Mouse (Mus musculus) forebrain, postnatal 0 days (tissue): ENCODE data around the gene Fam161a. TPM values are rescaled to one million over a fixed set of nuclear protein-coding genes. Genes with fewer than 3 reads are reported as not detected.
A peak's percentile ranks its signal among the peaks of the same experiment; 100 is the strongest.

Experiments
- ATAC-seq: fragments of 200-750 bp; cut with Nextera tagmentation; 2 replicates; pipeline ENCODE4 v1.8.0; 2017; ENCODE audit warnings: mild to moderate bottlenecking, moderate library complexity
- DNase-seq: peaks from one replicate; pipeline ENCODE4 v3.0.0-alpha.2; 2015
- H3K27ac ChIP-seq: fragments of 300-500 bp; sonication (generic); 2 replicates; pipeline ENCODE4 v1.5.1; 2014; ENCODE audit warnings: low read depth, mild to moderate bottlenecking, antibody characterized with exemption, low read length, moderate library complexity, mixed read lengths
- H3K27me3 ChIP-seq: fragments of 300-500 bp; sonication (generic); 2 replicates; pipeline ENCODE4 v1.6.1; 2014; ENCODE audit warnings: mild to moderate bottlenecking, low read length, mixed read lengths; ENCODE audit not compliant: insufficient read depth
- H3K36me3 ChIP-seq: fragments of 300-500 bp; sonication (generic); 2 replicates; pipeline ENCODE4 v1.6.1; 2014; ENCODE audit warnings: mild to moderate bottlenecking, moderate library complexity; ENCODE audit not compliant: insufficient read depth
- H3K4me1 ChIP-seq: fragments of 300-500 bp; sonication (generic); 2 replicates; pipeline ENCODE4 v1.6.1; 2014; ENCODE audit warnings: antibody characterized with exemption; ENCODE audit not compliant: insufficient read depth
- H3K4me2 ChIP-seq: fragments of 300-500 bp; sonication (generic); 2 replicates; pipeline ENCODE4 v1.6.1; 2014; ENCODE audit warnings: low read depth, mild to moderate bottlenecking, moderate library complexity
- H3K4me3 ChIP-seq: fragments of 300-500 bp; sonication (generic); 2 replicates; pipeline ENCODE4 v1.5.1; 2014; ENCODE audit warnings: low read depth, low read length, mixed read lengths
- H3K9ac ChIP-seq: fragments of 300-500 bp; sonication (generic); 2 replicates; pipeline ENCODE4 v1.6.1; 2014; ENCODE audit warnings: mild to moderate bottlenecking
- H3K9me3 ChIP-seq: fragments of 300-500 bp; sonication (generic); 2 replicates; pipeline ENCODE4 v1.6.1; 2016; ENCODE audit warnings: low read length
- CTCF ChIP-seq: sonication (generic); IDR thresholded peaks from 2 replicates; pipeline ENCODE4 v1.5.1; 2016; ENCODE audit warnings: antibody characterized with exemption, control low read depth, low read depth
- WGBS: fragments of 180-500 bp; shearing (Covaris S2); extraction: QIAGEN DNeasy Blood & Tissue Kit; methylation state at CpG from one replicate; pipeline ENCODE4 v1.1.7; 2014; 5-methylcytosine and 5-hydroxymethylcytosine counted together
- polyA plus RNA-seq: library from polyadenylated mRNA; unstranded; fragments of >200 nt; fragmentation: Nextera tagmentation; extraction: Ambion mirVana; gene quantifications from 2 replicates; pipeline ENCODE4 v1.2.1, GENCODE M21; 2015
- total RNA-seq: library from RNA; depleted of rRNA; stranded (reverse); fragments of >200 nt; gene quantifications from 2 replicates; pipeline ENCODE4 v1.2.3, GENCODE M21; 2014

Gene Fam161a
- total and polyA plus RNA-seq, 2 experiments from 2014 or later, result 6.9 to 7.8 TPM

DNA sequence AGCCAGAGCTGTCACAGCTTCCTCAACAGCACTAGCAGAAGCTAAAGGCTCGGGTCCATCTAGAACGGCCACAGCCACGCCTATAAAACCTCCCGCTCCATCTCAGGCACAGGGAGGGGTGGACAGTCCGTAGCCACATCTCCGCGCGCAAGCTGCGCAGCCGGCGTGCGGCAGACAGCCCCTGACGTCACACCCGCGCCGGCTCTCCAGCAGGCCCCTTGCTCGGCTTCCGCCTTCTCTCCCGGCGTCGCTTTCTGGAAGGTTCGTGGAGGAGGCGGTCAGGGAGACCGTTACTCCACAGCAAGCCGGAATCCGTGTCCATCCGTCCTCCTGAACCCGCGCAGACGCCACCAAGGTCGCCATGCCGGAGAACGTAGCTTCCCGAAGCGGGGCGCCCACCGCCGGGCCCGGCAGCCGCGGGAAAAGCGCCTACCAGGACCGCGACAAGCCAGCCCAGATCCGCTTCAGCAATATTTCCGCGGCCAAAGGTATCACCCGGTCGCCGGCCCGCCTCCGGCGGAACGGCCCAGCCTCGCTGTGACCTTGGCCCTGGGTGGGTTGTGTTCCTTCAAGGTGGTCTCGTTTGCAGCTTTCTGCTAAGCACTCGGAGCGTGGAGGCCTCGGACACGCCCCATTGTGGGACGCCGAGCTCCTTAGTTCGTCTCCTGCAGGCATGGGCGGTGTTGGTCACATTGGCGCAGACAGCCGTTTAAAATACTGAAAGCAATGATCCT, 16.8 kb upstream of the Fam161a start, which contains the start of gene Cct4:
Gene Cct4, plus strand, starts transcription at position 127 of the 734 bp plus-strand sequence.
- H3K4me1 ChIP-seq, result peaks cover 4% of the 10 kb centered on the region; the same call in 1 of the 2 replicates
- DNase-seq (peak; percentile 95), ATAC-seq (peak; percentile 99)
- under 1% methylated on average over 63 of the region's 66 CpGs for WGBS
- 0 out of 2 replicates have a peak, but pooled peaks have one; percentile 1 for TF ChIP-seq CTCF
- H3K9ac ChIP-seq, result peak within 1 kb of the TSS; percentile 83
- H3K27ac ChIP-seq, result peak within 1 kb of the TSS; percentile 93
- H3K36me3 ChIP-seq, result peaks cover 17% of the 10 kb centered on the region
- peak within 1 kb of the TSS; percentile 70 for H3K4me2 ChIP-seq
- H3K27me3 ChIP-seq, result no peaks in the 10 kb centered on the region
- H3K4me3 ChIP-seq, result peak within 1 kb of the TSS; percentile 73
- H3K9me3 ChIP-seq, result no peaks in the 10 kb centered on the region

DNA sequence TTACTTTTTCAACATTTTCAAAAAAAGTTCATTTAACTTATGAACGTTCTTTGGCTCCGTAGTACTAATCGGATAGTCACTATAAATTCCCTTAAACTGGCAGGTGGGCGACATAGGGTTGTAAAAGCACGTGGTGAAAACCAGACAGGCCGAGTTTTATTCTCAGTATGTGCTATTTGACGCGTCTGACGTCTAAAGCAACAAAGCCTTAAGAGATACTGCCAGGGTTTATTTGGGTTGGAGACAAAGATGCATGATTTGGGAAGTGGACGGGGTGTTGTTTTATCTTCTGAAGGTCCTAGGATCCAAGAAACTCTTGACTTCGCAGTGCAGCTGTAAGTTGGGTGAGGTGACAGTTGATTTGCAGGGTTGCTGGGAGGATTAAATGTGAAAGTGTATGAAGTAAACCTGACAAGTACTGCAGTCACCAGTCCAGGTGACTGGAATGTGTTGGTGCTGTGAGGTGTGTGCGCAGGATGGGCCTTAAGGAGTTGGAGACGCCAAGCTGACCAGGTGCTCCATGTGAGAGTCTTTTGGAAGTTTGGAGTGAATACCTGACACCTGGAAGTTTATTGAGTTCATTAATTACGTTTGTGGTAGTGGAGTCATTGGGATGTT, 16.0 kb upstream of the Fam161a start:
- peak overlapping the region; percentile 73 for H3K4me3 ChIP-seq
- ATAC-seq (no peak), DNase-seq (no peak)
- WGBS, result 11% methylated on average over 14 of the region's 14 CpGs
- peaks cover 22% of the 10 kb centered on the region for H3K36me3 ChIP-seq
- H3K4me1 ChIP-seq, result peaks cover 4% of the 10 kb centered on the region; the same call in 1 of the 2 replicates
- no peaks in the 10 kb centered on the region for H3K9me3 ChIP-seq
- H3K27me3 ChIP-seq, result no peaks in the 10 kb centered on the region
- H3K27ac ChIP-seq, result 0 out of 2 replicates have a peak overlapping the region, but pooled peaks have one; percentile 93
- H3K9ac ChIP-seq, result peak overlapping the region; percentile 83
- peak overlapping the region; percentile 70 for H3K4me2 ChIP-seq
- TF ChIP-seq CTCF, result no peak

DNA sequence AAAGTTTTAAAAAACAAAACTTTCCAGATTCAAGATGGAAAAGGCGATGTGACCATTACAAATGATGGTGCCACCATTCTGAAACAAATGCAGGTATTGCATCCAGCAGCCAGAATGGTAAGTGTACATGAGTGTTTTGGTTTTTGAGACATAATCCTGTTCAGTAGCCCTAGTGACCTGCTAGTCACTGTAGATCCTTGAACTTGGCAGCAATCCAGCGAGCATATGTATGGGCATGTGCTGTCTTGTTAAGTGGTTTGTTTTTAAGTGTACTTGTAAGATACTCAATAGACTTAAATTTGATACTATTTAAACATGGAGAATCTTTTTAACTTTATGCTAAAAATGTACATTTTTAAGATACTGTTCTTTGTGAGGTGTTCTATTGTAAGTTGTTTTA, 13.1 kb upstream of the Fam161a start:
- Histone ChIP-seq H3K4me3 (no peak overlapping the region), H3K4me1 (peaks cover 4% of the 10 kb centered on the region; the same call in 1 of the 2 replicates), H3K36me3 (peaks cover 43% of the 10 kb centered on the region), H3K27ac (no peak overlapping the region), H3K4me2 (no peak overlapping the region), H3K27me3 (no peaks in the 10 kb centered on the region), H3K9ac (no peak overlapping the region), H3K9me3 (no peaks in the 10 kb centered on the region)
- TF ChIP-seq CTCF, result no peak
- DNase-seq, result peak; percentile 6
- 84% methylated on average over 2 of the region's 2 CpGs for WGBS
- no peak for ATAC-seq

DNA sequence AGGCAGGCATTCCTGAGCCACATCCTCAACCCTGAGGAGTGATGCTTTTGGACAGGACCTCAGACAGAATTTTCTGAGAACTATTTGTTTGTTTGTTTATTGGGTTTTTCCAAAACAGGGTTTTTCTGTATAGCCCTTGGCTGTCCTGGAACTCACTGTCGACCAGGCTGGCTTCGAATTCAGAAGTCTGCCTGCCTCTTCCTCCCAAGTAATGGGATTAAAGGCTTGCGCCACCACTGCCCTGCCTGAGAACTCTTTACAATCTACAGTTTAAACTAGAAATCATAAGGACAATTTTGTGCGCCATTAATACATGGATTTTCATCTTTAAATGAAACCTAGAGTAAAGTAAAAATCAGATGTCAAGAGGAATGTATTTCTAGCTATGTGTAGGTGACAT, 11.9 kb upstream of the Fam161a start:
- no peak overlapping the region for H3K27ac ChIP-seq
- ATAC-seq (no peak), DNase-seq (no peak)
- H3K4me2 ChIP-seq, result no peak overlapping the region
- H3K27me3 ChIP-seq, result no peaks in the 10 kb centered on the region
- 93% methylated on average over 4 of the region's 4 CpGs for WGBS
- H3K4me3 ChIP-seq, result no peak overlapping the region
- H3K36me3 ChIP-seq, result peaks cover 54% of the 10 kb centered on the region
- H3K9me3 ChIP-seq, result no peaks in the 10 kb centered on the region
- peaks cover 4% of the 10 kb centered on the region; the same call in 1 of the 2 replicates for H3K4me1 ChIP-seq
- H3K9ac ChIP-seq, result no peak overlapping the region
- no peak for TF ChIP-seq CTCF

DNA sequence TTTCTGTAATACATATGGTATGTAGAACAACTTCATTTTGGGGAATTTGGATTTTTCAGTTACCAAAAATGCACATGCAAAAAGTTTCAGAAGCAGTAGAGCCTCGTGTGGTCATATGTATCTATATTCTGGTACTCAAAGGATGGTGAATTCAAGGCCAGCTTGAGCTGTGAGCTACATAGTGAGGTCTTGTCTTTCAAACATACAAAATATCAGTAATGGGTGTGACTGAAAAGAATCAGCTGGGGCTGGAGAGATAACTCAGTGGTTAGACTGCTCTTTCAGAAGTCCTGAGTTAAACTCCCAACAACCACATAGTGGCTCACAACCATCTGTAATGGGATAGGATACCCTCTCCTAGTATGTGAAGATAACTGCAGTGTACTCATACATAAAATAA, 9.0 kb upstream of the Fam161a start:
- no peak overlapping the region for H3K4me2 ChIP-seq
- WGBS, result 75% methylated on average over 1 of the region's 1 CpGs
- no peaks in the 10 kb centered on the region for H3K4me1 ChIP-seq
- DNase-seq (no peak), ATAC-seq (no peak)
- H3K9me3 ChIP-seq, result no peaks in the 10 kb centered on the region
- no peak overlapping the region for H3K9ac ChIP-seq
- peaks cover 74% of the 10 kb centered on the region for H3K36me3 ChIP-seq
- H3K27me3 ChIP-seq, result no peaks in the 10 kb centered on the region
- TF ChIP-seq CTCF, result no peak
- no peak overlapping the region for H3K4me3 ChIP-seq
- no peak overlapping the region for H3K27ac ChIP-seq

DNA sequence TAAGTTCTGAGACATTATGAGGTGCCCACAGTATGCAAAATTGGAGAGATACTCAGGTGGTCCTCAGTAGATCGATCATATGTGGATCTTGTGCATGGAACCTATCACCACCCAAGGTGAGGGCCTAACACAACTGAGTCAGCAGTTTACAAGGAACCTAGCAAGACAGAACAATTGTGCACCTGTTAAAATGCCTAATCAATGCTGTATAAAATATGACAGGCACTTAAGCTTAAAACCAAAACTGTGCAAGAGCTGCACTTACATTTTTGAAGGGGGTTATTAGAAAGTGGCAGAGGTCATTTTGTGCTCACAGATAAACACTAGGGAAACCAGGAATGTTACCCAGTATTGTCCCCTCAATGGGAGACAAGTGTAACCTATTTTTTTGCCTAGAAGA, 2.1 kb upstream of the Fam161a start:
- H3K27me3 ChIP-seq, result no peaks in the 10 kb centered on the region
- no peak overlapping the region for H3K4me2 ChIP-seq
- no peak overlapping the region for H3K9ac ChIP-seq
- no peak for ATAC-seq
- no peak overlapping the region for H3K4me3 ChIP-seq
- TF ChIP-seq CTCF, result no peak
- 90% methylated on average over 1 of the region's 1 CpGs for WGBS
- no peak for DNase-seq
- no peak overlapping the region for H3K27ac ChIP-seq
- peaks cover 42% of the 10 kb centered on the region for H3K36me3 ChIP-seq
- H3K4me1 ChIP-seq, result no peaks in the 10 kb centered on the region
- no peaks in the 10 kb centered on the region for H3K9me3 ChIP-seq

DNA sequence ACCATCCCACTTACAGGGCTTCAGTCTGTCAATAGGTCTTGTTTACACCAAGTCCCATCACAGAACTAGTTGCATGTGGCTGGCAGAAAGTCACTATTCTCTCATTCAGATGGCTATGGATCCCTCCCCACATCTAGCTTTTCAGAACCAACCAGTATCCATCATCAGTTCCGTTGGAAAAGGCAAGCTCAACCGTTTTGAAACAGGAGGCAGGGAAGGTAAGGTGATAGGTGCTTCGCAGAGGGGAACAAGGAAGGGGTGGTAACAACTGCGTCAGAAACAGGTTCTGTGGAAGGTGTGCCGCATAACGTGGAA, 208 bp upstream of the Fam161a start:
- H3K36me3 ChIP-seq, result peaks cover 26% of the 10 kb centered on the region
- no peaks in the 10 kb centered on the region for H3K27me3 ChIP-seq
- WGBS, result 6% methylated on average over 6 of the region's 6 CpGs
- ATAC-seq, result no peak; the same call in 1 of the 2 replicates
- H3K4me3 ChIP-seq, result peak overlapping the region; percentile 55
- H3K4me2 ChIP-seq, result peak overlapping the region; percentile 81
- no peaks in the 10 kb centered on the region for H3K4me1 ChIP-seq
- no peak for TF ChIP-seq CTCF
- no peaks in the 10 kb centered on the region for H3K9me3 ChIP-seq
- peak overlapping the region; percentile 92 for H3K27ac ChIP-seq
- no peak for DNase-seq
- H3K9ac ChIP-seq, result peak overlapping the region; percentile 77
